Mouse (Mus musculus) induced T-regulatory cell, adult 2 months (primary cell): ENCODE measurements at regions not wholly inside any gene's neighbourhood (a gene's known extent, or its start where the extent isn't known, plus 50 kb on each side); places are given as distances from the start of the nearest gene placed in this dataset.

ENCODE experiments used
- DNase-seq: peaks from one replicate; pipeline ENCODE4 v3.0.0-alpha.2; 2012; ENCODE audit warnings: low read depth

- no peak for DNase-seq
Observed at GRCm38 (mm10) chr10:51963671-51964070, 58.6 kb upstream of the Vgll2 start.

GRCm38 (mm10) chr10:51970113-51970512, 52.2 kb upstream of the Vgll2 start:
- DNase-seq: no peak
